Mouse (Mus musculus) common myeloid progenitor, adult 5-6 weeks (primary cell): ENCODE measurements around the gene Mfsd4b3. TPM values are rescaled to one million over a fixed set of nuclear protein-coding genes. Genes with fewer than 3 reads are reported as not detected.
A peak's percentile ranks its signal among the peaks of the same experiment; 100 is the strongest.
"Not testable (repeated sequence)": the region's sequence is repeated elsewhere in the genome, so short reads cannot be mapped to it uniquely, and the experiment has no call there.

Experiments used
- ATAC-seq: replicated peaks from 2 replicates; pipeline ENCODE4 v1.8.0; 2016; ENCODE audit warnings: low read depth, mild to moderate bottlenecking, moderate TSS enrichment, inconsistent platforms; ENCODE audit not compliant: poor library complexity, severe bottlenecking
- total RNA-seq: library from RNA; stranded (forward); fragments of 200-1000, 187-1606 nt; gene quantifications from 2 replicates; pipeline ENCODE4 v1.2.3, GENCODE M21; 2017

Gene Mfsd4b3
- total RNA-seq, 1 experiment from 2014 or later = not detected

DNA sequence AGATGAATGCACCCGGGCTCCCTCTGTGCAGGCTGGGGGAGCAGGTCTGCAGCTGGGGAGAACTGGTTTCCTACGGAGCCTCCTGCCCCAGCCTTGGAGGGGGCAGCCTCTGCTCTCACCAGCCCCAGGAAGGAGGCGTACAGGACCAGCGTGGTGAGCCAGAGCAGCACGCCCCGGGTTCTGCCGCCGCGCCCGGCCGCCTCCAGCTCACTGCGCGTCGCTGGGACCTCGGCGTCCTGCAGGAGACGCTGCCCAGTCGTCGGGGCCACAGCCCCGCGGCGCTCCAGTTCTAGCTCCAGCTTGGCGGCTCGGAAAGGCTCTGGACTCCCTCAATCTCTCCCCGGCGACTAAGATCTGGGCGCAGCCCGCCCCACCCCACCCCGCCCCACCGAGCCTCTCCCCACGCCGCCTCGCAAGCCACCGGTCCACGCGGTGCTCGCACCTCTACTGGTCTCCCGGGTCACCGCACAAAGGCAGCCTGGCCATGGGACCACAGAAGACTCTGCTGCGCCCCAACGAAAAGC, 33.3 kb downstream of the Mfsd4b3 start, which contains the start of gene Mfsd4b2:
Gene Mfsd4b2, minus strand, starts transcription at position 308 of the 524 bp plus-strand sequence.
- ATAC-seq = peak; percentile 63

DNA sequence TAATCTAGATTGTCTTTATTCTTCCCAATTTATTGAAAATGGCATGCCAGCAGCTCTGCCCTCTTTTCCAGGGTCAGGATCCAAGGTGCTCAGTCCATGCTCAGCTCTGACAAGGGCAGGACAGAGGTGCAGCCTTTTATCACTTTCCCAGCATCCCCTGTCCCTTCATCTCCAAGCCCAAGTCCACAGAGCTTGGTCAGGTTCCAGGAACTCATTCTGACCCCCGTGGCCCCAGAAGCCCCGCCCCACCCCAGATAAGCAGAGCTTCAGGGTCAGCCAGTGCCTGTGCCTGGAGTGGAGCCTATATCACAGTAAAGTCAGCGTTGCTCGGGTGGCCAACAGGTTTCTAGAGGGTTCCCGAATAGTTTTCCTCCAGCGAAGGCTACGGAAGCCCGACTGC, 35.4 kb downstream of the Mfsd4b3 start:
- ATAC-seq = not testable (repeated sequence)

DNA sequence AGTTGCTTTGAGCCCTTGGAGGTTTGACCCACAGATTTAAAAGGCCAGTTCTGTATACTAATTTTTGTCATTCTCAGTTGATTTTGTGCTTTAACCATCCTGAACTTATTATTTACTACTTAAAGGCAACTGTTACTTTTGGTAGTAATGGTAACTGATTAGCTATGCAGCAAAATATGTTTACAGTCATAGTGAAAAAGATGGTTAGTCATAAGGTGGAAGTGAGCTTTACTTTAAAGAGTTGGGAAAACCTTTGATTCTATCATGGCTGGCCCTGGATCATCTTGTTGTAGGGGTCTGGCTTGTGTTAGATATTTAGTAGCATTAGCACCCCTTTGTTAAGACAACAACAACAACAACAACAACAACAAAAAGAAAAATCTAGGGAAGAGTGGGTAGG, 47.3 kb downstream of the Mfsd4b3 start:
- no peak for ATAC-seq

DNA sequence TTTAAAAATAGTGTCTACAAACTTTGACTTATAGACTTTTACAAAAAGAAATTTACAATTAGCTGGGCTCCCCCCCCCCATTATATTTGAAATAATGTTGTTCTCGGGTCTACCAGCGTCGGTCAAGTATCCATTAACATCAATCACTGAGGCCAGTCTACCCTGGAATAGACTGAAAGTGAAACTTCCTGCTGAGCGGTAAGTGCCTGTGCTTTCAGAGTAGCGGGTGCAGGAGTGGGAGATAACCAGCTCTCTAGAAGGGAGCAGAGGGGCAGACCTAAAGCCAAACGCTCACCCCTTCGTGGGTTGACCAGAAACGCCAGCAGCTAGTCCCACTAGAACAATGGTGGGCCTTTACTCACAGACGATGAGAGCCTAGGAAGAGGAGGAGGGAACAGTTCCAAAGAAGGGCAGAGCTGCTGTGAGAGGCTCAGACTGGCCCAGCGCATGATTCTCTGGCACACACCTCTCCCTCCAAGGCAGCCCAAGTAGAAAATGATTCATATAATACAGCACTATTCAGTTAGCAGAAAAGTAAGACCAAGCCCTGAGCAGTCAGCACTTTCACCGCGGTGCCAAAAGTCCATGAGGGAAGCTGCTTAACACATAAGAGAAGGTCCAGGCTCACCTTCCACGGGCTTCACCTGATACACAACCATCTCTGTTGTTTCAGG, 51.0 kb downstream of the Mfsd4b3 start:
- peak; percentile 72; the same call in 1 of the 2 replicates for ATAC-seq

DNA sequence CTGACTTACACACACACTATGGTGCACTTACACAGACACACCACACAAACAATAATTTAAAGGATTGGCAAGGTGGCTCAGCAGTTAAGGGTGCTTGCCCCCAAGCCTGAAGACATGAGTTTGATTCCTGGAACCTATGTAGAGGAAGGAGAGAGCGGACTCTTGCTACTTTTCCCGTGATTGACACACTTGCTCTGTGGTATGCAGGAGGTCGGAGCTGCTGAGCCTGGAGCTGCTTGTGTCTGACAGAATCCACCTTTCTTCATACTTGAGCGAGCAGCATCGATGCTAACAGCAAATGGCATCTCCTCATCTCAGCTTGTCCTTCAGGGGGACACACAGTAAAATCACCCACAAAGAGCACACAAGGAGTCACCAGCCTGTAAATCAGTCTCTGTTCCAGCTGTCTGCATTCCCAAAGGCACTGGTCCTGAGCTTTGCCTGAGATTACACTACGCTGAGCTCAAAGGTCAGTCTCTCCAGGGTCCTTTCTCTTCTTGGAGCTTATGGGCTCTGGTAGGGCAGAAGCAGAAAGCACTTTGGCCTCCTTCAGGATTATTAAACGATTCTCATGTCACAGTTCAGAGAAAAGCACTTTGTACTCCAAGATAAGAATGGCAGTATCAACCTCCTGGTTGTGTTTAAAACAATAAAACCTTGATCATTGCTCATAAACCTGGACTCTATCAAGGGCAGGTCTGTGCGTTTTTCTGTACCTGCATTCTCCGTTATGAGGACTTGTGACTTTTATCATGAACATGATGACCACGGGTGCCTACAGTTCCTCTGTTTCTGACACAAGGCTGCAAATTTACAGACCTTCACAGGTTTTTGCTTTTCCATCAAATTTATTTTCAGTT, 52.9 kb downstream of the Mfsd4b3 start:
- ATAC-seq = no peak

DNA sequence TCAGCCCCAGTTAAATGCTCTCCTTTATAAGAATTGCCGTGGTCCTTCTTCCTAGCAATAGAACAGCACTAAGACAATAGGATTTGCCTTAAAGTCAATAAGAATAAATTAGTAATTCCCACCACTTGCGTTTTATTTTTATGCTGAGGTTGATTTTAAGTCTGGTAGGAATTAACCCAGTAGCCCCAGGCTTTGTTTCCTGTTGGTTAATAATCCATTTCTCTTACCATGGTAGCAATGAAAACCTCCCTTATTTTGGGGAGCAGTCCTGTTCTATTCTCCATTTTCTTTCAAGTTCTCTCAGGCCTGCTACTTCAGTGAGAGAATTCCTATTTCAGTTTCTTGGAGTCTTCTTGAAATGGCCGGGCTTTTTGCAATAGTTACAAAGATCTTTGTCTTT, 55.8 kb downstream of the Mfsd4b3 start:
- ATAC-seq = no peak

DNA sequence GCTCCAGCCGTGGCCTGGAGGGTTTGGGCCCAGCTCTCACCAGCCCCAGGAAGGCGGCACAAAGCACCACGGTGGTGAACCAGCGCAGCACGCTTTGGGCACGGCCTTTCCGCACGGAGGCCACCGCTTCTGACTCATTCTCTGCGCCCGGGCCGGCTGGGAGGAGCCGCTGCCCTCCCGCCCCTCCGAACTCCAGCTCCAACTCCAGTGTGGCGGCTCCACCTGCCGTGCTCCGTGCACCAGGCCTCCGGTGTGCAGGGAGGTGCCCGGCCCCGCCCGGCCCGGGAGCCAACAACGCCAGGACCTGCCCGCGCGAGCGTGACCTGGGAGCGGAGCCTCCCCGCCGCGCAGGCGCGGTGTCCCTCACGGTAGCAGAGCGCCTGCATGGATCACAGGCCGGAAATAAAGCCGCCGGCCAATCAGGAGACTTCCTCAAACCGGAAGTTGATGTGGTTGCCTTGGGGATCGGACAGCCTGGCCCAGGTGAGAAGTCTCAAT, 61.0 kb downstream of the Mfsd4b3 start, which contains the start of gene Mfsd4b4:
Gene Mfsd4b4, minus strand, starts transcription at position 365 of the 498 bp plus-strand sequence.
- ATAC-seq = peak; percentile 87

Other genes starting within 250 kb of the Mfsd4b3 start
- gene Rev3l, start 228.0 kb downstream of the Mfsd4b3 start, total RNA-seq = 30.1 and 30.8 TPM in 2 replicates
- gene Mfsd4b4, start 60.9 kb downstream of the Mfsd4b3 start, total RNA-seq = 4.1 and 6.9 TPM in 2 replicates
- gene Mfsd4b2, start 33.2 kb downstream of the Mfsd4b3 start, total RNA-seq = not detected in 2 replicates
- 0.59 TPM in 1 of 2 replicates, not detected in the other for gene Mfsd4b5, start 26.5 kb upstream of the Mfsd4b3 start, total RNA-seq
- gene Mfsd4b1, start 65.1 kb upstream of the Mfsd4b3 start, total RNA-seq = not detected in 2 replicates
- 21.4 and 23.9 TPM in 2 replicates for gene Slc16a10, start 182.1 kb upstream of the Mfsd4b3 start, total RNA-seq